Mouse (Mus musculus) adrenal gland, adult (tissue): ENCODE data around the gene Stx1b.

Experiments
- DNase-seq, 2 experiments: peaks; one replicate each; pipeline ENCODE4 v3.0.0; 2022 to 2023; ENCODE audit warnings: low spot score in 1 of 2; ENCODE audit not compliant: inconsistent age in 2 of 2

Gene Stx1b

GRCm38 (mm10) chr7:127759716-127760115, 64.6 kb downstream of the Stx1b start:
- no peak for DNase-seq
